Mouse (Mus musculus): ENCODE results near the gene Nmral1.

The Nmral1 gene

GRCm38 (mm10) chr16:4718753-4719518, at the start of gene Nmral1:
TSS of gene Nmral1 (minus strand) at chr16:4719356.
- peak; percentile 82 for DNase-seq (ENCODE audit: low spot score)

GRCm38 (mm10) chr16:4768719-4769118, 49.6 kb upstream of the Nmral1 start:
- no peak for DNase-seq (ENCODE audit: low spot score)

DNA sequence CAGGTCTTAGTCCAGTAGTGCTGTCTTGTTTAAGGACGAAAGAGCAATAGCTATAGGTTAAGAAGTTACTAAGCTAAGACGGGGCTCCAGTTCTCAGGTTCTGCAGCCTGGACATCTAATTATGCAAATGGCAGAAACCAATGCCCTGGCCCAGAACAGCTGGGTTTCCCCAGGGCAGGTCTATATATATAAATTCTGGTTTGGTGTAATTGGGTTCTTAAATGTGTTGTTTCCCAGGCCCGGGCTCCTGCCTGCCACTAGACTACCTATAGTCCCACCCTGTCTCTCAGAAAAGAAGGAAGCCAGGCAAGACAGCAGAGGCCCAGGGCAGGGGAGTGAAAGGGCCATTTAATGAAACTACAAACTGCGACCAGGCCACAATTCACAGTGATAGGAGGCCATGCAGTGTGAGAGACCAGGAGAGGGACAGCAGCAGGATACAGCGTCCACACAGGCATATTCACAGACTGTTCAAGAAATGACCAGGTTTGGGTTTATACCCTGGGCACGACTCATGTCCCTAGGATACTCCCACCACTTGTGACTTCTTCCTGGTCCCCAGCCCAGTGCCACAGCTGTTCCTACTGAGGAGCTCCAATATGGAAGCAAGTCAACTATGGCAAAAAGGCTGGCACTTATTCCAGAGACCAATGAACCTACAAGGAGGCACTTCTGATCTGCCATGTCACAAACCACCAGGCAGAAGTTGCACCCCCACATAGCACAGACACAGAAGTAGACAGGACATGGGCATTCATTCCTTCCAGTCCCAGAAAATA, 48.0 kb upstream of the Nmral1 start:
- DNase-seq (ENCODE audit: low spot score), result no peak

DNA sequence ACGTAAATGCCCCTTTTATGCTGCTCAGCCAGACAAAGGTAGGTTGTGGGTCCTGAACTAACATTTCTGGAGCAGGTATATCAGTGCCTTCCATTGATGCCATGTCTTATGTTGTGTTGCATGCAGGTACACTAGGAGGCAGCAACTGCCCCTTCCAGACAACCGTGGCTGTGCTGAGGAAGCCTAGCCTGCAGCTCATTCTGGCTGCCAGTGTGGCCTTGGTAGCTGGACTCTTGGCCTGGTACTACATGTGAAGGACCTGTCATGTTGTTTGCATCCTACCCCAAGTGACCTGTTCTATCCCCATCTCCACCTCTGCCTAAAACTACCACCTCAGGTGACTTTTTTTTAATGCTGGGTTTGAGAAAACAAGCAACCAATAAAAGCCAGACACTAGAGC, 46.7 kb upstream of the Nmral1 start:
- DNase-seq (ENCODE audit: low spot score), result no peak

DNA sequence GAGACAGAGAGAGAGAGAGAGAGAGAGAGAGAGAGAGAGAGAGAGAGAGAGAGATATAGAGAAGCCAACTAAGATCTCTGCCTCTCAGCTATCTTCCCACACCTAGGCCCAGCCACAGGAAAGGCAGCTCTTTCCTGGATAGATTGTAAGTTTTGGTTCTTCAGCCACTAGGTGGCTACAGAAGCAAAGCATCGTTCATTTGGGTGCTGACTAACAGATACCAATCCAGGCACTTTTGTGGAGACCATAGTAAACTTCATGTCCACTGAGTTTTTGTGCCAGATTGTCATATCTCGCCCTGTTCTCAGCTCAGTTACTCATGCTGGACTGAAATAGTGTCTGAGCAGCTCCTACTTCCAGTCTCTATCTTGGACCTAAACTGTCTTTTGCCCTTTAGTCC, 44.1 kb upstream of the Nmral1 start:
- peak; percentile 71 for DNase-seq (ENCODE audit: low spot score)

- DNase-seq (ENCODE audit: low spot score), result no peak
Observed at GRCm38 (mm10) chr16:4762437-4762836, 43.3 kb upstream of the Nmral1 start.

DNA sequence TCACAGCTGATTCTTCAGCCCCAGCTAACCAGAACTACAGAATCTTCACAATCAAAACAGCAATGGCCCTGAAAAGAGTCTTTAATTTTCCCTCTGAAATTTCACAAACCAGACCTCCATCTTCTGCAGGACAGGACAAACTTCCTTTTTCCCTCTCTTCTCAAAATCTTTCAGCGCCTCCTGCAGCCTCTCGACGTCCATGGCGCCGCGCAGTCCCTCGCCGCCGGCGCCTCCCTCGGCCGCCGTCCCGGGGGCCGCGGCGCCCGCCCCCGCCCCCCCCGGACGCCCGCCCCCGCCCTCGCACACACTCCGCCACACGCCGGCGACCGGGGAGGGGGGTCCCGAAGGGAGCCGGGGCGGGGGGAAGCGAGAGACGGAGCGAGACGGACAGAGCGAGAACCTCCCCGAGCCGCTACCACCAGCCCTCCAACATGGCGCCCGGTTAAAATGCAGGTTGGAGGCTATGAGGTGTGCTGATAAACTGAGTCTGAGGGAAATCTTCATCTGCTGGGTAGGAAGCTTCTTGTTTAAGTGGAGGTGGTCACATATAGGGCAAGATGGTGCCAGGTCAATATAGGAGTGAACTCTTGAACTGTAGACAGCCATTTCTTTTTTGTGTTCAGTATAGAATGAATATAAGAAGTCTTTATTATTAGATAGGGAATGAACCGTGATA, 37.6 kb upstream of the Nmral1 start:
- DNase-seq (ENCODE audit: low spot score), result peak; percentile 48

DNA sequence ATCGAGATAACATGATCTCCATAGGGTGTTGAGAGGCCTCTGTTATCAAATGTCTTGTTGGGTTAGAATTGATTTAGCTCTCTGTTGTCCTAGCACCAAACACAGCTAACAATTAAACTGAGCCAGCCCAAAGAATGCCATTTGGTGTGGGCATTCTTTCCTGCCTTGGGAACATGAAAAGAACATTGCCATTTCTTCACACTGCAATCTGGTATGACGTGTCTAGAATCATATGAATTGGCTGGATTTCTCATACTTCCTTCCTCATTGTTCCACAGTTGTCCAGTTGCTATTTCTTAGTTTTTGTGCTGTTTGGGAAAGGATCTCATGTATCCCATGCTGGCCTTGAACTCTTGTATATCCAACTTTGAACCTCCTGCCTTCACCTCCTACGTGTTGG, 34.9 kb upstream of the Nmral1 start:
- DNase-seq (ENCODE audit: low spot score), result no peak

- no peak for DNase-seq (ENCODE audit: low spot score)
Observed at GRCm38 (mm10) chr16:4752155-4752554, 33.0 kb upstream of the Nmral1 start.

- no peak for DNase-seq (ENCODE audit: low spot score)
Observed at GRCm38 (mm10) chr16:4742186-4742585, 23.0 kb upstream of the Nmral1 start.

DNA sequence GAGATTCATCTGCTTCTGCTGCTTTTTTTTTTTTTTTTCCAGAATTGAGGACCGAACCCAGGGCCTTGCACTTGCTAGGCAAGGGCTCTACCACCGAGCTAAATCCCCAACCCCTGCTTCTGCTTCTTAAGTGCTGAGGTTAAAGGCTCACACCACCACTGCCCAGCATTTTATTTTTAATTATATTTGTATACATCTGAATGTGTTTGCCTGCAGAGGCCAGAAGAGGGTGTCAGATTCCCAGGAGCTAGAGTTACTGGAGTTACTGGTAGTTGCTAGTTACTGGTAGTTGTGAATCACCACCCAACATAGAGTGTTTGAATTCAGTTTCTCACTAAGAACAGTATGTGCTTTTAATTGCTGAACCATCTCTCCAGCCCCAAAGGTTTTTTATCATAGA, 20.8 kb upstream of the Nmral1 start:
- DNase-seq (ENCODE audit: low spot score), result no peak

DNA sequence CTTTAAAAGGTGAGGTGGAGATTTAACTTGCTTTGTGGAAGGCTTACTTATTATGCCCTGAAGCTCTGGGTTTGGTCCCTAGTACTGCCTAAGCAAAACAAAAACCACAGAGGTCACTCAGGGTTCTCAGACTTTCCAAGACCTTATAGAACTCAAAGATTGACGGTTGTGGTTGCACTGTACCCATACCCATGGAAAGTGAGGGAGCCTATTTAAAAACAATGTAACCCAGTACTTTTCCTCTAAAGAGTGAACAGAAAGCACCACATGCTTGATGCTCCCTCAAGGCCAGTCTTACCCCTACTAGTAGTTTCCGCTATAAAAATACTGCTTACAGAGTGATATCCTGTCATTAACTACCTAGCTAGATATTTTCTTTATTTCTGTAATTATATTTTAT, 17.1 kb upstream of the Nmral1 start:
- no peak for DNase-seq (ENCODE audit: low spot score)

DNA sequence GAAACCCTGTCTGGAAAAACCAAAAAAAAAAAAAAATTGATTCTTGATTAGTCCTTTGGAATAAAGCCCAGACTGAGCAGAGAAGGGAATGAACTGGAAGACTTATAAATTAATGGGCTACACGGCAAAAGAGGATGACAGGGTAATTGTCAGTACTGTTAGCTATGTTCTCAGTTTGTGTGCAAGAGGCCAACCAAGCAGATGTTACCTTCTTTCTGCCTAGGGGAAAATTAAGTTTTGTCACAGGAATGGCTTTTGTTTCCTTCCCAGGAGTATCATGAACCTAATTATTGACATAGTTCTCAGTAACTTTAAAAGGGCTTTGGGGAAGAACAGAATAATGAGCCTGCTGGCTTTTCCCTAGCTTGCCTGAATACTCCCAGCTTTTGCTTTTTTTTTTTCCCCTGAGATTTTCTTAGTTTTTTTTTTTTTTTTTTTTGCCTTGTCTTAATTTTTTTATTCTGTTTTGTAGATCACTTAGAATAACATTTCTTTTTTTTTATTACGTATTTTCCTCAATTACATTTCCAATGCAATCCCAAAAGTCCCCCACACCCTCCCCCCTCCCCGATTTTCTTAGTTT, 11.7 kb upstream of the Nmral1 start:
- no peak for DNase-seq (ENCODE audit: low spot score)

DNA sequence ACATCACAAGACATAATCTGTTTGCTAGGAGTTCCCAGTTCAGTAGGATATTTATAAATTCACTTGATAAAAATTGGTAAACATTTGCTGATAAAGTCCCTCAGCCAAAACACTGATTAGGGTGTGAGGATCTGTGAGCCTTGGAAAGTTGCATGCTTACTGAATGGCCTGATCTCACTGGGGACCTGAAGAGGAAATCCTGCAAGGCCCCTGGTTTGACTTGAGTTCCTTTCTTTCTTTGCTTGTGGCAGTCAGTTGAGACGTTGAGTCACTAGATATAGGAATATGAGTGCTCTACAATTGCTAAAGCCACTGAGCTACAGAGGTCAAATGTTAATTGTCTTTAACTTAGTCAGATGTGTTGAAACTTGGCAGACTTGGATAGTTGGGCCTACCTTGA, 8.8 kb upstream of the Nmral1 start:
- DNase-seq (ENCODE audit: low spot score), result no peak

- no peak for DNase-seq (ENCODE audit: low spot score)
Observed at GRCm38 (mm10) chr16:4727526-4727925, 8.4 kb upstream of the Nmral1 start.

- DNase-seq (ENCODE audit: low spot score), result no peak
Observed at GRCm38 (mm10) chr16:4726528-4727128, 7.5 kb upstream of the Nmral1 start.

GRCm38 (mm10) chr16:4725780-4726527, 6.8 kb upstream of the Nmral1 start, which contains the start of gene Hmox2:
TSS of gene Hmox2 (plus strand) at chr16:4726361.
- peak; percentile 94 for DNase-seq (ENCODE audit: low spot score)

GRCm38 (mm10) chr16:4725266-4725665, 6.1 kb upstream of the Nmral1 start:
- DNase-seq (ENCODE audit: low spot score), result no peak

GRCm38 (mm10) chr16:4722915-4723209, 3.7 kb upstream of the Nmral1 start:
- no peak for DNase-seq (ENCODE audit: low spot score)

DNA sequence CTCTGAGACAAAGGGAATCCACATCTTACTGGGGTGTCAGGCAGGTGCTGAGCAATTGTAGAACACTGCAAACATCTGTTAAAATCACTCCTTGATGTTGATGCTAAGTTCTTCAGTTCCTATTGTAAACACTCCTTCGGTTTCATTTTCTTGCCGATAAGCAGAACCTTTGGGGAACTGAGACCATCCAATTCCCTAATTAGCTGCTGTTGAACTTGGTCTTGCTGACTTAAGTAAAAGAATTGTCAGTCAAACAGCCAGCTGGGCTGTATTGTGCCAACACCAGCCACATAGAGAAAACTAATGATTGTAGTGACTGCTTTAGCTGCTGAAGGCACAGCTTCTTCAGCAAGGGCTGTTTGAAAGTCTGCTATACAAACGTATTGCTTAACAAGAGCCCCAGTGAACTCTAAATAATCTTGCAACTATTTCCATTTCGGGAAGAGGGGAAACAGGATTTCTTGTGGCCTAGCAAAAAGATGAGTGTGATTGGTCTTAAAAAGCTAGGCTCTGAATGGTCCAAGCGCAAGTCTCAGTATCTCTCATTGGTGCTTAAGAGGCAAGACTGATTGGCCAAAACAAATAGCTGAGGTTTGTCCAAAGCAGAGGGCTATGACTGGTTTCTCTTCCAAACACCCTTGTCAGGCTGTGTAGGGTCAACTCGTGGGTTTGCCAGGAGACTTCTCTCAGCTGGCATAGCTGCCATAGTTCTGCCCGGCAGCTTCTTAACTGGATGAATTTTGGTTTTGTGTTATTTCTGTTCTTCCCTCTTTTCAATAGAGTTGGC, 3.2 kb upstream of the Nmral1 start:
- DNase-seq (ENCODE audit: low spot score), result no peak

GRCm38 (mm10) chr16:4717866-4718265, 1.3 kb downstream of the Nmral1 start:
- no peak for DNase-seq (ENCODE audit: low spot score)
